Mouse (Mus musculus): ENCODE data around the gene Ddah2.
A peak's percentile ranks its signal among the peaks of the same experiment; 100 is the strongest.

Gene Ddah2

GRCm38 (mm10) chr17:35058911-35059892 is at the start of gene Ddah2:
Gene Ddah2 (plus strand): TSS chr17:35059035.
- peak in 1 of 2 experiments; percentile 65 for DNase-seq (ENCODE audit: low read depth in 1 of 2, low spot score in 2 of 2)

- DNase-seq (ENCODE audit: low read depth in 1 of 2, low spot score in 2 of 2) = no peak
Measured at GRCm38 (mm10) chr17:35009586-35009985, 49.2 kb upstream of the Ddah2 start.

- DNase-seq (ENCODE audit: low read depth in 1 of 2, low spot score in 2 of 2) = no peak
Measured at GRCm38 (mm10) chr17:35011440-35011839, 47.4 kb upstream of the Ddah2 start.

- DNase-seq (ENCODE audit: low read depth in 1 of 2, low spot score in 2 of 2) = no peak
Measured at GRCm38 (mm10) chr17:35012430-35012829, 46.4 kb upstream of the Ddah2 start.

GRCm38 (mm10) chr17:35013221-35013620 is 45.6 kb upstream of the Ddah2 start:
- DNase-seq (ENCODE audit: low read depth in 1 of 2, low spot score in 2 of 2) = no peak

GRCm38 (mm10) chr17:35015296-35015695 is 43.5 kb upstream of the Ddah2 start:
- DNase-seq (ENCODE audit: low read depth in 1 of 2, low spot score in 2 of 2) = no peak

- no peak for DNase-seq (ENCODE audit: low read depth in 1 of 2, low spot score in 2 of 2)
Measured at GRCm38 (mm10) chr17:35016376-35016775, 42.5 kb upstream of the Ddah2 start, which contains the start of gene Vwa7. Gene Vwa7 (plus strand): TSS chr17:35016579.

GRCm38 (mm10) chr17:35016791-35017705 is 41.8 kb upstream of the Ddah2 start:
- DNase-seq (ENCODE audit: low read depth in 1 of 2, low spot score in 2 of 2) = no peak

- DNase-seq (ENCODE audit: low read depth in 1 of 2, low spot score in 2 of 2) = no peak
Measured at GRCm38 (mm10) chr17:35017706-35018030, 41.2 kb upstream of the Ddah2 start.

- DNase-seq (ENCODE audit: low read depth in 1 of 2, low spot score in 2 of 2) = no peak
Measured at GRCm38 (mm10) chr17:35018171-35018570, 40.7 kb upstream of the Ddah2 start.

GRCm38 (mm10) chr17:35019894-35020293 is 38.9 kb upstream of the Ddah2 start:
- no peak for DNase-seq (ENCODE audit: low read depth in 1 of 2, low spot score in 2 of 2)

- no peak for DNase-seq (ENCODE audit: low read depth in 1 of 2, low spot score in 2 of 2)
Measured at GRCm38 (mm10) chr17:35020551-35020950, 38.3 kb upstream of the Ddah2 start.

- peak; percentile 53 to 73 for DNase-seq (ENCODE audit: low read depth in 1 of 2, low spot score in 2 of 2)
Measured at GRCm38 (mm10) chr17:35021163-35021808, 37.5 kb upstream of the Ddah2 start.

- no peak for DNase-seq (ENCODE audit: low read depth in 1 of 2, low spot score in 2 of 2)
Measured at GRCm38 (mm10) chr17:35021842-35022477, 36.9 kb upstream of the Ddah2 start.

- no peak for DNase-seq (ENCODE audit: low read depth in 1 of 2, low spot score in 2 of 2)
Measured at GRCm38 (mm10) chr17:35022541-35023060, 36.2 kb upstream of the Ddah2 start.

GRCm38 (mm10) chr17:35023221-35023620 is 35.6 kb upstream of the Ddah2 start:
- no peak for DNase-seq (ENCODE audit: low read depth in 1 of 2, low spot score in 2 of 2)

- DNase-seq (ENCODE audit: low read depth in 1 of 2, low spot score in 2 of 2) = peak; percentile 40 to 56
Measured at GRCm38 (mm10) chr17:35023756-35024155, 35.1 kb upstream of the Ddah2 start.

GRCm38 (mm10) chr17:35024261-35024660 is 34.6 kb upstream of the Ddah2 start:
- no peak for DNase-seq (ENCODE audit: low read depth in 1 of 2, low spot score in 2 of 2)

- DNase-seq (ENCODE audit: low read depth in 1 of 2, low spot score in 2 of 2) = no peak
Measured at GRCm38 (mm10) chr17:35024691-35025488, 33.9 kb upstream of the Ddah2 start.

GRCm38 (mm10) chr17:35026206-35026605 is 32.6 kb upstream of the Ddah2 start:
- DNase-seq (ENCODE audit: low read depth in 1 of 2, low spot score in 2 of 2) = no peak
